Mouse (Mus musculus) lung, postnatal 0 days (tissue): ENCODE measurements at regions not wholly inside any gene's neighbourhood (a gene's known extent, or its start where the extent isn't known, plus 50 kb on each side); places are given as distances from the start of the nearest gene placed in this dataset.

Experiments used
- CTCF ChIP-seq: IDR thresholded peaks from 2 replicates; pipeline ENCODE4 v1.5.1; 2016; ENCODE audit warnings: antibody characterized with exemption, mild to moderate bottlenecking
- EP300 ChIP-seq: IDR thresholded peaks from 2 replicates; pipeline ENCODE4 v1.6.1; 2016; ENCODE audit warnings: antibody characterized with exemption, mild to moderate bottlenecking, control low read depth

GRCm38 (mm10) chr8:57230594-57230993 is 90.2 kb upstream of the Hand2 start:
- TF ChIP-seq CTCF, result no peak
- TF ChIP-seq EP300, result no peak
